Mouse (Mus musculus) MEL (cell line): ENCODE measurements at regions not wholly inside any gene's neighbourhood (a gene's known extent, or its start where the extent isn't known, plus 50 kb on each side); places are given as distances from the start of the nearest gene placed in this dataset.

Source experiments
- DNase-seq: peaks from one replicate; pipeline ENCODE4 v3.0.0; 2011; ENCODE audit warnings: low read depth, low spot score
- H3K27ac ChIP-seq: 2 replicates; pipeline ENCODE4 v1.5.1; 2012; ENCODE audit warnings: low read depth, mild to moderate bottlenecking, control low read depth, low read length, moderate library complexity; ENCODE audit not compliant: control insufficient read depth
- H3K27me3 ChIP-seq, 2 experiments: fragments of 150-350 bp in 1 of 2; sonication (generic) in 1 of 2; 2 replicates each; pipeline ENCODE4 v1.6.1; 2012; ENCODE audit warnings: low read length in 2 of 2, mild to moderate bottlenecking in 2 of 2, improper control_type of control experiment in 1 of 2, moderate library complexity in 1 of 2; ENCODE audit not compliant: insufficient read depth in 2 of 2, control insufficient read depth in 1 of 2
- H3K36me3 ChIP-seq, 2 experiments: 2 replicates each; pipeline ENCODE4 v1.6.1; 2012 to 2014; ENCODE audit warnings: low read length in 2 of 2, improper control_type of control experiment in 1 of 2, inconsistent platforms in 1 of 2, mild to moderate bottlenecking in 1 of 2; ENCODE audit not compliant: insufficient read depth in 2 of 2, control insufficient read depth in 1 of 2
- H3K4me1 ChIP-seq, 2 experiments: fragments of 150-350 bp in 1 of 2; sonication (generic) in 1 of 2; 2 replicates each; pipeline ENCODE4 v1.6.1; 2012; ENCODE audit warnings: low read length in 2 of 2, improper control_type of control experiment in 1 of 2, mild to moderate bottlenecking in 1 of 2; ENCODE audit not compliant: insufficient read depth in 2 of 2, control insufficient read depth in 1 of 2
- H3K4me3 ChIP-seq, 2 experiments: fragments of 150-350 bp in 1 of 2; sonication (generic) in 1 of 2; 2 replicates each; pipeline ENCODE4 v1.5.1; 2012; ENCODE audit warnings: low read depth in 2 of 2, low read length in 2 of 2, mild to moderate bottlenecking in 2 of 2, moderate library complexity in 2 of 2, control low read depth in 1 of 2, improper control_type of control experiment in 1 of 2; ENCODE audit not compliant: control insufficient read depth in 1 of 2, insufficient read depth in 1 of 2
- H3K79me2 ChIP-seq: 2 replicates; pipeline ENCODE4 v1.6.1; 2012; ENCODE audit warnings: mild to moderate bottlenecking, low read length, moderate library complexity; ENCODE audit not compliant: control insufficient read depth, poor library complexity, insufficient read depth
- H3K9ac ChIP-seq: 2 replicates; pipeline ENCODE4 v1.6.1; 2012; ENCODE audit warnings: low read depth, mild to moderate bottlenecking, control low read depth, low read length, moderate library complexity; ENCODE audit not compliant: control insufficient read depth, poor library complexity, severe bottlenecking
- H3K9me3 ChIP-seq: fragments of 150-350 bp; sonication (generic); replicated peaks from 2 replicates; pipeline ENCODE4 v1.6.1; 2012; ENCODE audit warnings: mild to moderate bottlenecking, low read length, improper control_type of control experiment, moderate library complexity; ENCODE audit not compliant: insufficient read depth
- CHD1 ChIP-seq: IDR thresholded peaks from 2 replicates; pipeline ENCODE4 v1.6.1; 2012; ENCODE audit warnings: low read depth, mild to moderate bottlenecking, inconsistent platforms, low read length, improper control_type of control experiment
- CHD2 ChIP-seq: IDR thresholded peaks from 2 replicates; pipeline ENCODE4 v1.6.1; 2011; ENCODE audit warnings: low read length, improper control_type of control experiment
- CTCF ChIP-seq, 3 experiments: IDR thresholded peaks in 2 of 3; conservative IDR thresholded peaks in 1 of 3; 2 replicates each; pipeline ENCODE4 v1.5.1; 2011 to 2012; ENCODE audit warnings: low read length in 3 of 3, low read depth in 2 of 3, mild to moderate bottlenecking in 2 of 3, improper control_type of control experiment in 1 of 3, inconsistent platforms in 1 of 3, mixed read lengths in 1 of 3, moderate library complexity in 1 of 3; ENCODE audit not compliant: control insufficient read depth in 1 of 3, insufficient read depth in 1 of 3, poor library complexity in 1 of 3, severe bottlenecking in 1 of 3
- E2F4 ChIP-seq: IDR thresholded peaks from 2 replicates; pipeline ENCODE4 v1.6.1; 2011; ENCODE audit warnings: low read depth, low read length, improper control_type of control experiment, borderline replicate concordance
- ELF1 ChIP-seq: IDR thresholded peaks from 2 replicates; pipeline ENCODE4 v1.6.1; 2014; ENCODE audit warnings: low read depth, mild to moderate bottlenecking, inconsistent platforms, low read length, improper control_type of control experiment, moderate library complexity
- EP300 ChIP-seq, 2 experiments: IDR thresholded peaks; 2 replicates each; pipeline ENCODE4 v1.6.1; 2011; ENCODE audit warnings: improper control_type of control experiment in 2 of 2, low read length in 2 of 2, low read depth in 1 of 2, mild to moderate bottlenecking in 1 of 2
- ETS1 ChIP-seq: IDR thresholded peaks from 2 replicates; pipeline ENCODE4 v1.6.1; 2012; ENCODE audit warnings: low read depth, mild to moderate bottlenecking, inconsistent platforms, low read length, improper control_type of control experiment, moderate library complexity
- HCFC1 ChIP-seq: IDR thresholded peaks from 2 replicates; pipeline ENCODE4 v1.6.1; 2012; ENCODE audit warnings: low read depth, mild to moderate bottlenecking, inconsistent platforms, low read length, improper control_type of control experiment, moderate library complexity
- MAFK ChIP-seq: IDR thresholded peaks from 2 replicates; pipeline ENCODE4 v1.6.1; 2011; ENCODE audit warnings: low read depth, mild to moderate bottlenecking, low read length, improper control_type of control experiment, borderline replicate concordance
- MAX ChIP-seq: IDR thresholded peaks from 2 replicates; pipeline ENCODE4 v1.6.1; 2011; ENCODE audit warnings: low read length, improper control_type of control experiment
- MAZ ChIP-seq: IDR thresholded peaks from 2 replicates; pipeline ENCODE4 v1.6.1; 2012; ENCODE audit warnings: low read depth, mild to moderate bottlenecking, inconsistent platforms, low read length, improper control_type of control experiment
- MEF2A ChIP-seq: IDR thresholded peaks from 2 replicates; pipeline ENCODE4 v1.6.1; 2014; ENCODE audit warnings: low read depth, mild to moderate bottlenecking, inconsistent platforms, low read length, improper control_type of control experiment; ENCODE audit not compliant: poor library complexity, insufficient replicate concordance, severe bottlenecking; ENCODE audit errors: extremely low read depth
- POLR2A ChIP-seq, 2 experiments: IDR thresholded peaks; 2 replicates each; pipeline ENCODE4 v1.6.1; 2011 to 2012; ENCODE audit warnings: low read length in 2 of 2, mild to moderate bottlenecking in 2 of 2, control low read depth in 1 of 2, improper control_type of control experiment in 1 of 2, low read depth in 1 of 2, moderate library complexity in 1 of 2; ENCODE audit not compliant: control insufficient read depth in 1 of 2, insufficient read depth in 1 of 2, poor library complexity in 1 of 2
- POLR2AphosphoS5 ChIP-seq: IDR thresholded peaks from 2 replicates; pipeline ENCODE4 v1.6.1; 2012; ENCODE audit warnings: low read depth, borderline replicate concordance, mild to moderate bottlenecking, inconsistent platforms, low read length, moderate library complexity, mixed read lengths
- RAD21 ChIP-seq: IDR thresholded peaks from 2 replicates; pipeline ENCODE4 v1.6.1; 2011; ENCODE audit warnings: mild to moderate bottlenecking, low read depth, low read length, improper control_type of control experiment
- RCOR1 ChIP-seq: IDR thresholded peaks from 2 replicates; pipeline ENCODE4 v1.6.1; 2012; ENCODE audit warnings: low read depth, mild to moderate bottlenecking, inconsistent platforms, low read length, improper control_type of control experiment
- TCF12 ChIP-seq: IDR thresholded peaks from 2 replicates; pipeline ENCODE4 v1.6.1; 2014; ENCODE audit warnings: low read depth, mild to moderate bottlenecking, inconsistent platforms, low read length, improper control_type of control experiment, moderate library complexity
- ZC3H11A ChIP-seq: IDR thresholded peaks from 2 replicates; pipeline ENCODE4 v1.6.1; 2012; ENCODE audit warnings: low read depth, mild to moderate bottlenecking, inconsistent platforms, low read length, improper control_type of control experiment
- ZMIZ1 ChIP-seq: IDR thresholded peaks from 2 replicates; pipeline ENCODE4 v1.6.1; 2012; ENCODE audit warnings: low read depth, mild to moderate bottlenecking, inconsistent platforms, low read length, improper control_type of control experiment, moderate library complexity
- ZNF384 ChIP-seq: IDR thresholded peaks from 2 replicates; pipeline ENCODE4 v1.6.1; 2012; ENCODE audit warnings: low read depth, mild to moderate bottlenecking, inconsistent platforms, low read length, improper control_type of control experiment

- H3K9me3 ChIP-seq = no peaks in the 10 kb centered on the region
- no peak overlapping the region for H3K9ac ChIP-seq
- H3K27ac ChIP-seq = no peak overlapping the region
- H3K4me3 ChIP-seq = no peak overlapping the region
- H3K27me3 ChIP-seq = no peaks in the 10 kb centered on the region
- no peaks in the 10 kb centered on the region for H3K36me3 ChIP-seq
- TF ChIP-seq E2F4 (no peak), ZMIZ1 (no peak), RAD21 (no peak), RCOR1 (no peak), ELF1 (no peak), MAFK (no peak)
- TF ChIP-seq, all 39 proteins: peak for 0
- no peaks in the 10 kb centered on the region for H3K79me2 ChIP-seq
- no peak for DNase-seq
- no peaks in the 10 kb centered on the region for H3K4me1 ChIP-seq
These were observed 403.5 kb downstream of the Cmpk2 start for GRCm38 (mm10) chr12:26872466-26872865.

GRCm38 (mm10) chr12:26867731-26868130 is 398.7 kb downstream of the Cmpk2 start:
- Histone ChIP-seq H3K79me2 (no peaks in the 10 kb centered on the region), H3K4me3 (no peak overlapping the region), H3K27ac (no peak overlapping the region), H3K36me3 (no peaks in the 10 kb centered on the region), H3K9me3 (no peaks in the 10 kb centered on the region), H3K9ac (no peak overlapping the region), H3K4me1 (no peaks in the 10 kb centered on the region), H3K27me3 (no peaks in the 10 kb centered on the region)
- no peak for TF ChIP-seq CHD1
- TF ChIP-seq ZC3H11A = no peak
- no peak for TF ChIP-seq POLR2AphosphoS5
- no peak for TF ChIP-seq CHD2
- TF ChIP-seq CTCF (IDR thresholded peaks at IDR 0.05 in 2 of 3, conservative IDR thresholded peaks at IDR 0.05 in 1 of 3; ENCODE audit: control insufficient read depth in 1 of 3, insufficient read depth in 1 of 3, low read depth in 2 of 3, low read length in 3 of 3, poor library complexity in 1 of 3, severe bottlenecking in 1 of 3) = no peak
- TF ChIP-seq RAD21 = no peak
- TF ChIP-seq POLR2A (IDR thresholded peaks at IDR 0.05; ENCODE audit: control insufficient read depth in 1 of 2, insufficient read depth in 1 of 2, low read depth in 1 of 2, low read length in 2 of 2, poor library complexity in 1 of 2) = no peak
- no peak for TF ChIP-seq MAX
- TF ChIP-seq MEF2A = no peak
- no peak for TF ChIP-seq ETS1
- TF ChIP-seq RCOR1 = no peak
- TF ChIP-seq E2F4 = no peak
- no peak for TF ChIP-seq ZNF384
- no peak for TF ChIP-seq TCF12
- TF ChIP-seq HCFC1 = no peak
- TF ChIP-seq MAZ = no peak
- TF ChIP-seq EP300 (IDR thresholded peaks at IDR 0.05; ENCODE audit: low read depth in 1 of 2, low read length in 2 of 2) = no peak
- DNase-seq = no peak
